Mouse (Mus musculus) megakaryocyte progenitor cell, adult 5-6 weeks (primary cell): ENCODE measurements around the gene Ssb. TPM values are rescaled to one million over a fixed set of nuclear protein-coding genes. Genes with fewer than 3 reads are reported as not detected.

ENCODE experiments used
- ATAC-seq: replicated peaks from 2 replicates; pipeline ENCODE4 v1.8.0; 2016; ENCODE audit warnings: mild to moderate bottlenecking, moderate TSS enrichment, inconsistent platforms; ENCODE audit not compliant: poor library complexity
- total RNA-seq, 2 experiments: library from RNA; stranded (forward) in 1 of 2; stranded (reverse) in 1 of 2; fragments of 157-497, 149-512 nt in 1 of 2; fragments of 200-1000 nt in 1 of 2; gene quantifications; 2 replicates each; pipeline versions ENCODE4 v1.2.3 to v1.2.4; 2015 to 2017

The Ssb gene
- total RNA-seq (2015) (421 and 424 TPM in 2 replicates), total RNA-seq (2017) (505 and 604 TPM in 2 replicates)

- ATAC-seq, result peak; percentile 92
These were observed at the start of gene Ssb for GRCm38 (mm10) chr2:69861485-69862091. Gene Ssb, plus strand, starts transcription at chr2:69861562.

DNA sequence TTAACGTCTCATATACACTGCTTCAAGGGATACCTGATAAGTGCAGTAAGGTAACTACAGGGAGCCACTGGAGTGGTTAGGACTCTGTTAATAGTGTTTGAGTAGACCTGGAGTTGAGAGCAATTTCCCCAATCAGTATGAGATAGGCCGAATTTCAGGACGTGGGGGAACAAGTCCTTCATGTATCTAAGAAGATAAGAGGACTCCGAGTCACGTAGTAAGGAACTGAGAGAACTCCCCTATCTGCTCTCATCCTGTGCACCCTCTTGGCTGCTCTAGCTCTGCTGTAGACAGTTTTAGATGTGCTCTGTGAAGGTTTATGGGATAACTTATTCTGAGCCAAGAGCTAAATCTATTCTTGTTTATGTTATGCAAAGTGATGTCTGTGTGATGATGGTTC, 44.8 kb upstream of the Ssb start:
- ATAC-seq, result peak; percentile 59

DNA sequence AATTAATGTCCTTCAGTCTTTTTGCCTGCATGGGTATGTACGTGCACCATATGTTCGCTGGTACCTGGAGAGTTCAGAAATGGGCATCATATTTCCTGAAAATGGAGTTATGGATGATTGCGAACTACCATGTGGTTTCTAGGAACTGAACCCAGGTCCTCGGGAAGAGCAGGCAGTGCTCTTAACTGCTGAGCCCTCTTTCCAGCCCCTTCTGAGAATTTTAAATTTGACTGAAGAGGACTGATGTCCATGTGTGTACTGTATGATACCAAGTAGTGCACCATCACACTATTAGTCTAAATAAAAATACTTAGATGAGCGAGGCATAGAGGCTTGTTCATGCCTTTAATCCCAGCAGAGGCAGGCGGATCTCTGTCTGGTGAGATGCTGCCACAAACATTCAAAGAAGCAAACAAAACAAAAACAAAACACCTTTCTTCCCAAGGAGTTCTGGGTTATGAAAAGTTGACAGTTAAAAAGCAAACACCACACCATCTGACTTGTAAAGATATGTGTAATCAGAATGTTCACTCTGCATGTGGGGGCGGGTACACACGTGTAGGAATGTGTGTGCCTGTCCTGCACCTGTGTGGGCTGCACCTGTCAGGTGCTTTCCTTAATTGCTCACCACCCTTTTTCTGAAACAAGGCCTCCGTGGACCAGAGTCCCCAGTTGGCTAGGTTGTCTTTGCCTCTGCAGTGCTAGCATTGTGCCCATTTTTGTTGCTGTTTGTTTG, 42.8 kb upstream of the Ssb start:
- ATAC-seq, result peak; percentile 53

GRCm38 (mm10) chr2:69820201-69820600, 41.2 kb upstream of the Ssb start:
- ATAC-seq, result no peak

- peak; percentile 60 for ATAC-seq
These were observed 39.7 kb upstream of the Ssb start, which contains the start of gene Klhl23 for GRCm38 (mm10) chr2:69821711-69822110. Gene Klhl23, plus strand, starts transcription at chr2:69821944.

DNA sequence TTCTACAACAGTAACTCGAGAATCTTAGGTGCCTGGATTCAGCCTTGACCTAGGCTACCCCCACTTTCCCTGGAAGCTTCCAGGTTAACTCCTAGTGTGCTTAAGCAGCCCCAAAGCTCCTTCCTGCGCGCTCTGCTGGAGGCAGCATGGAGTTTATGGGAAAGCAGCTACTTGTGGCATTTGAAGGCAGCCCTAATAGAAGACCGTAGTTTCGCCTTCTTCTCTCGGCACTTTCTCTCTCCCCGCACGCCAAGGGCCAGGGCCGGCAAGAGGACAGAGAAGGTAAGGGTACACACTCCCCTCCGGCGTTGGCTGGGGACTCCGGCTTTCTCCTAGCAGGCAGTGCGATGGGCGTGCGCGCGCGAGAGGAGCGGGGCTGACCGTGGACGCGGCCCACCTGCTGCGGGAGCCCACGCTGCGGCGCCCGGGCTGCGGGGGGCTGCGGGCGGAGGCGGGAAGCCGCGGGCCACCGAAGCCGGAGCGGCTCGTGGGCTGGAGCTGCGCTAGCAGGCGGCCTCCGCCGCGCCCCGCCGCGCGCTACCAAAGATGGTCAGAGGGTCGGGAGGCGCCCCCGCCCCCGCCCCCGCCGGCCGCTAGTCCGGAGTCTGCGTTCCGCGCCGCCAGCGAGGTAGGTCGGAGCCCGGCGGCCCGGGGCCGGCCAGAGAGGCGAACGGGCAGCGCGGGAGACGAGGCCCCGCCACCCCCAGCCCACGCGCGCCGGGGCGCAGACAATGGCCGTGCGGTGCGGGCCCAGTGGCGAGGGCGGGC, 38.8 kb upstream of the Ssb start:
- ATAC-seq, result peak; percentile 32

GRCm38 (mm10) chr2:69823129-69823677, 38.2 kb upstream of the Ssb start:
- peak; percentile 35 for ATAC-seq

DNA sequence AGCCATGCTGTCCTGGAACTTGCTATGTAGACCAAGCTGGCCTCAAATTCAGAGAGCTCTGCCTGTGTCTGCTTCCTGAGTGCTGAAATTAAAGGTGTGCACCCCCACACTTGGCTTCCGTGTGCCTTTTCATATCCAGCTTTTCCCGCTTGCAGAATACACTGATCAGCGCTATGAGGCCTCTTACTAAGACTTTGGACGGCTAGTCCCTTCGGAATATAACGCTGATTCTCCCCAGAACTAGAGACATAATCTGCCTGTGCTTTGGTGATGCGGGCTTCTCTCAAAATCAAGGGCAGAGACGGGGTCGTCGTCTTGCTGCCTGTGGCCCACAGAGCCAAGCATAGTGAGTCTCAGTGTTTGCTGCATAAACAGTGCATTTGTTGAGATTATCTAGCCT, 35.5 kb upstream of the Ssb start:
- ATAC-seq, result no peak

- ATAC-seq, result no peak
These were observed 35.0 kb upstream of the Ssb start for GRCm38 (mm10) chr2:69826380-69826779.

GRCm38 (mm10) chr2:69828031-69828430, 33.3 kb upstream of the Ssb start:
- ATAC-seq, result no peak

DNA sequence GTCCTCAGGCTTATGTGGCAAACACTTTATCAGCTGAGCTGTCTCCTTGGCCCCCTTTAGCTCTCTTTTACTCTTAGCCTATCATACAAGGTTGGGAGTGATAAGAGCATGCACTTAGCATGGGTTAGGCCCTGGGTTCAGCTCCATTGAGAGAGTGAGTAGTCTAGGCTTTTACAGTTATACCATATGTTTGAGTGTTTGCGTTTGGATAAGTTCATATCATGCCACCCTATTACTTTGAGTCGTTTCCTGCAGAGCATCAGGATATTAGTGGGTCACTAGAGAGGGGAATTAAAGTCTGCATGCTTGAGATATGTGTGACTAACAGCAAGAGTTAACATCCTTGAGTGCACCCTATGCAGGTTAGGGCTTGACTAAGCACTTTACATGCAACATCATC, 31.7 kb upstream of the Ssb start:
- peak; percentile 88 for ATAC-seq

- 0 out of 2 replicates have a peak, but pooled peaks have one; percentile 3 for ATAC-seq
These were observed 31.2 kb upstream of the Ssb start for GRCm38 (mm10) chr2:69830116-69830515.

DNA sequence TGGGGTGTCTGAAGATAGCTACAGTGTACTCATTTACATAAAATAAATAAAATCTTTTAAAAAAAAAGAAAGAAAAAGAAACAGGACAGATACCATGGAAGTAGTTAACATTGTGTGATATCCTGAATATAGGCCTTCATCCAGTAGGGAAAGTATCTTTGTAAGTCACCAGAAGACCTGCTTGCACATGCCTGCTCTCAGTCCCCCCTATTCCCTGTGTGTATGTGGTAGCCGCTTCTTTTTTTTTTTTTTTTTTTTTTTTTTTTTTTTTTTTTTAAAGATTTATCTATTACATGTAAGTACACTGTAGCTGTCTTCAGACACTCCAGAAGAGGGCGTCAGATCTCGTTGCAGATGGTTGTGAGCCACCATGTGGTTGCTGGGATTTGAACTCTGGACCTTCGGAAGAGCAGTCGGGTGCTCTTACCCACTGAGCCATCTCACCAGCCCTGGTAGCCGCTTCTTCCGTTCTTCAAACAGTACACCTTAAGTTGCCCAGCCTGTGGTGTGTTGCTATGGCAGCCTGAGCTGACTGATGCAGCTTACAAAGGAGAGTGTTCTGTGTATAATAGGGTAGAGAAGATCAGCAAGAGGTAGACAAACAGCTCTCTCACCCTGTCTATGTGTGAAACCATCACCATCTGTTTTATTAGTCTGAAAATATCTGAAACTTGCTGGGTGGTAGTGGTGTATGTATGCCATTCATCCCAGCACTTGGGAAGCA, 24.0 kb upstream of the Ssb start:
- no peak for ATAC-seq

DNA sequence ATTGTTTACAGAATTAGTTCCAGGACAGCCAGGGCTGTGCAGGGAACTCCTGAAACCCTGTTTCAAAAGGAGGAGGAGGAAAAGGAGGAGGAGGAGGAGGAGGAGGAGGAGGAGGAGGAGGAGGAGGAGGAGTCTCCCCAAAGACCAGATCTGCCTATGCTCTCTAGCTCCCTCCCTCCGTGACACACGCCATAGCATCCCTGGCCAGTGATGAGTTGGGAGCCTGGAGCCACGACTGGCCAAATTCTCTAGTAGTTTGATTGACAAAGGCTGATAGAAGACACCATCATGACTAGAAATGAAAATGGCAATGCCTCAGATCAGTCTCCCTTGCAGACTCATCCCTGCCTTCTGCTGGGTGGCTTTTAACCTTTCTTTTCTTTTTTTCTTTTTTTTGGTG, 23.4 kb upstream of the Ssb start:
- peak; percentile 77 for ATAC-seq

DNA sequence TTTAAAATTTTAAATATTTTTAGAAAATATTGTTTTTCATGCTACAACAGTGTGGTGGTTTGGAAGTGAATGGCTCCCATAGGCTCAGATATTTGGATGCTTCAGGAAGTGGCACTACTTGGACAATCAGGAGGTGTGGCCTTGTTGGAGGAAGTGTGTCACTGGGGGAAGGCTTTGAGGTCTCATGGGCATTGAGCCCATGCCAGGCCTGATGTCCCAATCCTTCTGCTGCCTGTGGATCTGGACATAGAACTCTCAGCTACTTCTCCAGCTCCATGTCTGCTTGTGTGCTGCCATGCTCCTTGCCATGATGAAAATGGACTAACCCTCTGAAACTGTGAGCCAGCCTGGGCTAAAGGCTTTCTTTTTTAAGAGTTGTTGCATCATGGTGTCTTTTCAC, 22.7 kb upstream of the Ssb start:
- ATAC-seq, result peak; percentile 72

- 0 out of 2 replicates have a peak, but pooled peaks have one; percentile 20 for ATAC-seq
These were observed 21.1 kb upstream of the Ssb start for GRCm38 (mm10) chr2:69840261-69840660.

DNA sequence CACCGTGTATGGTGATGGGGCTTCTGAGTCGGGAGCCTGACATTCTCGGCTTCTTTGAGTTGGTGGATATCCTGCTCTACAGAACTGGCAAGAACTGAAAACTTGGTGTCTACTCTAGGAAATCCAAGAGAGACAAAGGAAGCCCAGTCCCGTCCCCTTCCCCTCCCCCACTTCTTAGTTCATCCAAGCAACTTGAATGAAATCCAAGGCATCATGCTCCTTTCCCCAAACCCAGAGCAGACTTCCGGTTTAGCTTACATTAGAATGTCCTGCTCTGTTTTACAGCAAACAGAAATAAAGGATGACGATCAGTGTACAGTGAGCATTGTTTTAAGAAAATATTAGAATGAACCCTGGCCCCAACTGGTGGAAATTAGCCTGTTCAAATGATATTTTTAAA, 12.1 kb upstream of the Ssb start:
- no peak for ATAC-seq

DNA sequence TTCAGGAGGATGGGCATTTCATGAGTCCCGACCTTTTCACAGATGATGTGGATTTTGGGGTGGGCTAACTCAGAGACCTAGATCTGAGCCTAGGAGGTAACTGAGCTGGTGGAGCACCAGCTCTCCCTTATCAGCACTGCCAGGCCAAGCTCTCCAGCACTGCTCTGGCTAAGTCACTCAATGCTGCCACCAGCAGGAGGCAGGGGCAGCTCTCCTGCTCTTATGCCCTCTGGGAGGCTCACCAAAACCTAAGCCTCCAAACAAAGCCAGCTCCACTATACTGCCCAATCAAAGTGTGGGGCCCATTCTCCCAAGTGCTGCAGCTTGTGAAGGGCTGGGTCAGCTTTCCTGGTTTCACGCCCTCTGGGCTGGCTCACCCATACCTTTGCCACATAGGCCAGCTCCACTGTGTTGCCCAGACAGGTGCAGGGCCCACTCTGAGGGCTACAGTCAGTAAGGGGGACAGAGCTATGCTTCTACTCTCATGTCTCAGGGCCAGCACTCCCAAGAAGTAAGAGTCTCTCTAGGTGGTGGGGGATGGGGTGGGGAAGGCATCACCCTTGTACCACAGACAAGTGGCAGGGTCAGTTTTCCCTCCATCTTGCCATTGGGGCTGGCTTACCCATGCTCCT, 9.8 kb upstream of the Ssb start:
- peak; percentile 95 for ATAC-seq

- peak; percentile 69 for ATAC-seq
These were observed 5.0 kb upstream of the Ssb start for GRCm38 (mm10) chr2:69856392-69856791.

- no peak for ATAC-seq
These were observed 3.5 kb upstream of the Ssb start for GRCm38 (mm10) chr2:69857882-69858281.
